15 mouse cellular contexts compared by ENCODE assay signal in the genomic region with DNA sequence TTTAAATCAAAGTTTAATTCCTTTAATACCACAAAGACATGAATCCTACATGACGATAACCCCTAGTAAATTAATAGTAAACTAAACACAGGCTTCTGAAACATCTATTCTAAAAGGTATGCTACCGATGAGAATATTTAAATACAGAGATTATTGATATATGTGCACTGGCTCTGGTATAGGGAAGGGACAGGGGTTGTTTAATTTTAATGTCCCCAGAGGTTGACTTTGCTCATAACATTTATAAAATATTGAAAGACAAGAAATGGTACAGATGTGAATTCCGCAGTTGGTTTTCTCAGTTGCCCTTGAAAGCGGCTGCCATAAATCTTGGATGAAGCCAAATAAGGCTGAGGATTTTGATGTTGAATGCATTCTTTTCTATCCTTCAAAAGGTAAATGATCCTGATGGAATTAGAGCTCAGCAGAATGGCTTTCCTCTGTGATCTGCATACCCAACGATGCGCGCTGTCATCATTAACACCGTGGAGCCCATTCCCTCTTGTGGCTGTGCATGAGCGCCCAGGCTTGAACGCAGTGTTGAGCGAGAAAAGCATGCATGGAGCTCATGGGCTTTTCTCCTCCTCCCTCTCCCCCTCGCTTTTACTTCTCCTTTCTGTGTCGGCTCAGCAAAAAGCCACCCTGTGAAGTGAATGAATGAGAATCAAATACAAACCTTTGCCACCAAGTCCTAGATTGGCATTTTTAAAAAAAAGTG.
DNase-seq lines count a peak whose midpoint lies in the region; ATAC-seq and TF ChIP-seq lines count a peak whose summit lies in the region.
"Had no signal": no experiment of that assay in that cellular context is flagged by ENCODE, and none has a peak within 500 bp of the region (broad histone marks: within the 10 kb centered on the region; RNA-seq: fewer than 3 reads in every experiment).

No protein-coding gene starts in this region.

- no peaks in the 10 kb centered on the region for H3K36me3 ChIP-seq in kidney, embryonic 16.5 days (ENCODE audit: insufficient read depth, low read length)
- no peaks in the 10 kb centered on the region for H3K36me3 ChIP-seq in forebrain, embryonic 14.5 days (ENCODE audit: control insufficient read depth, insufficient read depth, low read length)
- no peaks in the 10 kb centered on the region for H3K36me3 ChIP-seq in hindbrain, postnatal 0 days (ENCODE audit: insufficient read depth, low read length)
- H3K36me3 ChIP-seq in neural tube, embryonic 15.5 days, result no peaks in the 10 kb centered on the region
- no peaks in the 10 kb centered on the region for H3K36me3 ChIP-seq in embryonic facial prominence, embryonic 10.5 days (replicated peaks)
- H3K36me3 ChIP-seq: embryonic facial prominence, embryonic 15.5 days; liver, embryonic 15.5 days had no signal

- H3K9ac ChIP-seq in kidney, embryonic 16.5 days (replicated peaks; ENCODE audit: low read length), result no peak overlapping the region
- no peak overlapping the region for H3K9ac ChIP-seq in forebrain, embryonic 14.5 days (ENCODE audit: low read length)
- no peak overlapping the region for H3K9ac ChIP-seq in hindbrain, postnatal 0 days (replicated peaks; ENCODE audit: low read length)
- H3K9ac ChIP-seq in neural tube, embryonic 15.5 days (replicated peaks), result no peak overlapping the region
- H3K9ac ChIP-seq: embryonic facial prominence, embryonic 15.5 days; liver, embryonic 15.5 days had no signal

- no peaks in the 10 kb centered on the region for H3K27me3 ChIP-seq in kidney, embryonic 16.5 days (ENCODE audit: insufficient read depth, low read length)
- H3K27me3 ChIP-seq in forebrain, embryonic 14.5 days (replicated peaks; ENCODE audit: control insufficient read depth, insufficient read depth, low read length), result no peaks in the 10 kb centered on the region
- H3K27me3 ChIP-seq in hindbrain, postnatal 0 days (ENCODE audit: insufficient read depth, low read length), result no peaks in the 10 kb centered on the region
- no peaks in the 10 kb centered on the region for H3K27me3 ChIP-seq in neural tube, embryonic 15.5 days (replicated peaks)
- no peaks in the 10 kb centered on the region for H3K27me3 ChIP-seq in embryonic facial prominence, embryonic 10.5 days (replicated peaks; ENCODE audit: low read depth, poor library complexity, severe bottlenecking)
- H3K27me3 ChIP-seq: embryonic facial prominence, embryonic 15.5 days; liver, embryonic 15.5 days; Patski had no signal

- no peak for DNase-seq in kidney, adult 11 months
- peak; percentile 38 for DNase-seq in forebrain, embryonic 14.5 days (ENCODE audit: low spot score)
- peak; percentile 34 for DNase-seq in hindbrain, postnatal 0 days (ENCODE audit: low spot score)
- no peak for DNase-seq in embryonic facial prominence, embryonic 10.5 days (ENCODE audit: low spot score)
- no peak for DNase-seq in yolk sac, embryonic 10.5 days (ENCODE audit: low spot score)
- DNase-seq: adrenal gland, postnatal 25 days; cerebellum, adult 11 months; gastrocnemius, postnatal 14 days; thymus, adult 18-20 months had no signal

- peak; percentile 84 for ATAC-seq in kidney, embryonic 16.5 days (ENCODE audit: low FRiP score, low TSS enrichment)
- ATAC-seq in forebrain, embryonic 14.5 days, result peak; percentile 77; the same call in 1 of the 2 replicates
- ATAC-seq in hindbrain, postnatal 0 days, result peak; percentile 68; the same call in 1 of the 2 replicates
- peak; percentile 84 for ATAC-seq in neural tube, embryonic 15.5 days (ENCODE audit: low FRiP score)
- ATAC-seq: CD4-positive, CD25-positive, alpha-beta regulatory T cell, adult 4 months; Patski had no signal

- no peak overlapping the region for H3K27ac ChIP-seq in kidney, embryonic 16.5 days (ENCODE audit: low read length)
- no peak overlapping the region for H3K27ac ChIP-seq in forebrain, embryonic 14.5 days (ENCODE audit: low read depth, low read length)
- H3K27ac ChIP-seq in hindbrain, postnatal 0 days, result no peak overlapping the region
- peak overlapping the region; percentile 37; the same call in 1 of the 2 replicates for H3K27ac ChIP-seq in neural tube, embryonic 15.5 days (replicated peaks)
- no peak overlapping the region for H3K27ac ChIP-seq in embryonic facial prominence, embryonic 10.5 days (replicated peaks)
- H3K27ac ChIP-seq: embryonic facial prominence, embryonic 15.5 days; liver, embryonic 15.5 days had no signal

- no peak overlapping the region for H3K4me3 ChIP-seq in kidney, embryonic 16.5 days (ENCODE audit: low read length)
- H3K4me3 ChIP-seq in forebrain, embryonic 14.5 days (ENCODE audit: low read depth, low read length), result no peak overlapping the region
- no peak overlapping the region for H3K4me3 ChIP-seq in hindbrain, postnatal 0 days (ENCODE audit: low read length)
- H3K4me3 ChIP-seq in neural tube, embryonic 15.5 days (replicated peaks), result 0 out of 2 replicates have a peak overlapping the region, but pooled peaks have one; percentile 0
- H3K4me3 ChIP-seq in embryonic facial prominence, embryonic 10.5 days, result no peak overlapping the region
- H3K4me3 ChIP-seq: embryonic facial prominence, embryonic 15.5 days; liver, embryonic 15.5 days had no signal

- no peaks in the 10 kb centered on the region for H3K9me3 ChIP-seq in kidney, embryonic 16.5 days (ENCODE audit: low read length)
- no peaks in the 10 kb centered on the region for H3K9me3 ChIP-seq in forebrain, embryonic 14.5 days (replicated peaks; ENCODE audit: control insufficient read depth, low read length)
- no peaks in the 10 kb centered on the region for H3K9me3 ChIP-seq in hindbrain, postnatal 0 days (ENCODE audit: low read length)
- H3K9me3 ChIP-seq in neural tube, embryonic 15.5 days (replicated peaks), result no peaks in the 10 kb centered on the region
- no peaks in the 10 kb centered on the region for H3K9me3 ChIP-seq in embryonic facial prominence, embryonic 10.5 days
- H3K9me3 ChIP-seq: embryonic facial prominence, embryonic 15.5 days; liver, embryonic 15.5 days had no signal

- peak overlapping the region; percentile 17 for H3K4me2 ChIP-seq in kidney, embryonic 16.5 days (replicated peaks; ENCODE audit: low read depth, low read length)
- H3K4me2 ChIP-seq in forebrain, embryonic 14.5 days (ENCODE audit: low read length), result peak overlapping the region; percentile 17; the same call in 1 of the 2 replicates
- H3K4me2 ChIP-seq in hindbrain, postnatal 0 days (ENCODE audit: low read depth, low read length), result peak overlapping the region; percentile 20
- H3K4me2 ChIP-seq in neural tube, embryonic 15.5 days, result peak overlapping the region; percentile 43
- H3K4me2 ChIP-seq: embryonic facial prominence, embryonic 15.5 days; liver, embryonic 15.5 days had no signal

- H3K4me1 ChIP-seq in kidney, embryonic 16.5 days (ENCODE audit: insufficient read depth, low read length), result peaks cover 20% of the 10 kb centered on the region
- H3K4me1 ChIP-seq in forebrain, embryonic 14.5 days (ENCODE audit: control insufficient read depth, insufficient read depth, low read length), result peaks cover 4% of the 10 kb centered on the region; the same call in 1 of the 2 replicates
- H3K4me1 ChIP-seq in hindbrain, postnatal 0 days (ENCODE audit: insufficient read depth, low read length), result peaks cover 3% of the 10 kb centered on the region; the same call in 1 of the 2 replicates
- H3K4me1 ChIP-seq in neural tube, embryonic 15.5 days, result peaks cover 17% of the 10 kb centered on the region
- H3K4me1 ChIP-seq in embryonic facial prominence, embryonic 10.5 days, result no peaks in the 10 kb centered on the region
- H3K4me1 ChIP-seq: embryonic facial prominence, embryonic 15.5 days; liver, embryonic 15.5 days had no signal

- TF ChIP-seq CTCF in hindbrain, postnatal 0 days (IDR thresholded peaks at IDR 0.05; ENCODE audit: low read depth), result no peak

- WGBS in kidney, embryonic 16.5 days, result 28% methylated on average over 13 of the region's 13 CpGs
- 29% methylated on average over 13 of the region's 13 CpGs for WGBS in forebrain, embryonic 14.5 days
- 39% methylated on average over 13 of the region's 13 CpGs for WGBS in hindbrain, postnatal 0 days
- 25% methylated on average over 13 of the region's 13 CpGs for WGBS in neural tube, embryonic 15.5 days
- WGBS in embryonic facial prominence, embryonic 10.5 days, result 67% methylated on average over 13 of the region's 13 CpGs

Comparison
In these comparisons a context has a peak if more than half of its experiments do, and no peak if none do; other contexts are left out.
1. DNase-seq: peak in forebrain, embryonic 14.5 days (single experiment) and hindbrain, postnatal 0 days (single experiment); none in kidney, adult 11 months (single experiment), embryonic facial prominence, embryonic 10.5 days (single experiment) and yolk sac, embryonic 10.5 days (single experiment).
2. Peak in every context shown above with its lines, with median percentiles within 50 percentile points of each other: ATAC-seq and H3K4me2 ChIP-seq.